Mouse (Mus musculus) stomach, postnatal 0 days (tissue): ENCODE measurements around the gene Col8a1. TPM values are rescaled to one million over a fixed set of nuclear protein-coding genes. Genes with fewer than 3 reads are reported as not detected.

Experiments used
- ATAC-seq: fragments of 200-750 bp; cut with Nextera tagmentation; 2 replicates; pipeline ENCODE4 v1.8.0; 2017; ENCODE audit not compliant: low FRiP score, low TSS enrichment
- DNase-seq: peaks from one replicate; pipeline ENCODE4 v3.0.0-alpha.2; 2016; ENCODE audit warnings: low spot score
- H3K27ac ChIP-seq: fragments of 300-500 bp; sonication (generic); replicated peaks from 2 replicates; pipeline ENCODE4 v1.5.1; 2014; ENCODE audit warnings: mild to moderate bottlenecking, control low read depth
- H3K27me3 ChIP-seq: fragments of 300-500 bp; sonication (generic); 2 replicates; pipeline ENCODE4 v1.6.1; 2014; ENCODE audit warnings: low read length; ENCODE audit not compliant: control insufficient read depth, insufficient read depth
- H3K36me3 ChIP-seq: fragments of 300-500 bp; sonication (generic); 2 replicates; pipeline ENCODE4 v1.6.1; 2014; ENCODE audit warnings: low read length, mixed read lengths; ENCODE audit not compliant: control insufficient read depth, insufficient read depth
- H3K4me1 ChIP-seq: fragments of 300-500 bp; sonication (generic); replicated peaks from 2 replicates; pipeline ENCODE4 v1.6.1; 2014; ENCODE audit warnings: antibody characterized with exemption; ENCODE audit not compliant: control insufficient read depth, insufficient read depth
- H3K4me2 ChIP-seq: fragments of 300-500 bp; sonication (generic); replicated peaks from 2 replicates; pipeline ENCODE4 v1.6.1; 2014; ENCODE audit warnings: low read depth, mild to moderate bottlenecking, control low read depth, moderate library complexity
- H3K4me3 ChIP-seq: fragments of 300-500 bp; sonication (generic); 2 replicates; pipeline ENCODE4 v1.5.1; 2014; ENCODE audit warnings: low read depth, low read length, control low read depth
- H3K9ac ChIP-seq: fragments of 300-500 bp; sonication (generic); 2 replicates; pipeline ENCODE4 v1.6.1; 2014; ENCODE audit warnings: mild to moderate bottlenecking, low read length, control low read depth, mixed read lengths
- H3K9me3 ChIP-seq: fragments of 300-500 bp; sonication (generic); 2 replicates; pipeline ENCODE4 v1.6.1; 2016; ENCODE audit warnings: low read length; ENCODE audit not compliant: control insufficient read depth
- CTCF ChIP-seq: IDR thresholded peaks from 2 replicates; pipeline ENCODE4 v1.5.1; 2016; ENCODE audit warnings: antibody characterized with exemption, low read depth, mild to moderate bottlenecking, moderate library complexity
- EP300 ChIP-seq: optimal IDR thresholded peaks from 2 replicates; pipeline ENCODE3; 2016; ENCODE audit warnings: antibody characterized with exemption
- WGBS: fragments of 180-500 bp; shearing (Covaris S2); extraction: QIAGEN DNeasy Blood & Tissue Kit; methylation state at CpG from one replicate; pipeline ENCODE4 v1.1.7; 2014; 5-methylcytosine and 5-hydroxymethylcytosine counted together
- polyA plus RNA-seq: library from polyadenylated mRNA; unstranded; fragments of >200 nt; fragmentation: Nextera tagmentation; extraction: Ambion mirVana; gene quantifications from 2 replicates; pipeline ENCODE4 v1.2.1, GENCODE M21; 2015

The Col8a1 gene
- polyA plus RNA-seq, 1 experiment from 2014 or later, result 36.8 TPM

DNA sequence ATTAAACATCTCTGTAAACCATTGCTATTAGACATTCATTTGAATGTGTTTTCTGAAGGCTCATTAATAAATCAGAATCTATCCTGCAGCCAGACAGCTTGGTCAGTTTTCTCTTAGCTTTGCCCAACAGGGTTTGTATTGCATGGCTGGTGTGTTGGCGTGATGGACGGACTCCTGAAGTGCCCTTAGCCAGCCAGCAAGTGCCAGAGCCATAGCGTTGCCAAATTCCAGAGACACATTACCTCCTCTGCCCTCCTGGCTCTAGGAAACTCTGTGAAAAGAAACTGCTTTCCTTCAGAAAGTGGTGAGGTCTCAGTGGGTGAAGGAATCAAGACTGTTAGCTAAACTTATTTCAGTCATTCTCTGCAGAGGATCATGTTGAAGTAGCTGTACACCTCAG is 14.4 kb downstream of the Col8a1 start:
- WGBS, result 76% methylated on average over 3 of the region's 3 CpGs
- Histone ChIP-seq H3K9ac (no peak overlapping the region), H3K4me3 (no peak overlapping the region), H3K27ac (no peak overlapping the region), H3K4me1 (no peaks in the 10 kb centered on the region), H3K27me3 (no peaks in the 10 kb centered on the region), H3K4me2 (no peak overlapping the region), H3K9me3 (no peaks in the 10 kb centered on the region), H3K36me3 (no peaks in the 10 kb centered on the region)
- TF ChIP-seq CTCF, result no peak
- no peak for TF ChIP-seq EP300
- ATAC-seq (no peak), DNase-seq (no peak)

DNA sequence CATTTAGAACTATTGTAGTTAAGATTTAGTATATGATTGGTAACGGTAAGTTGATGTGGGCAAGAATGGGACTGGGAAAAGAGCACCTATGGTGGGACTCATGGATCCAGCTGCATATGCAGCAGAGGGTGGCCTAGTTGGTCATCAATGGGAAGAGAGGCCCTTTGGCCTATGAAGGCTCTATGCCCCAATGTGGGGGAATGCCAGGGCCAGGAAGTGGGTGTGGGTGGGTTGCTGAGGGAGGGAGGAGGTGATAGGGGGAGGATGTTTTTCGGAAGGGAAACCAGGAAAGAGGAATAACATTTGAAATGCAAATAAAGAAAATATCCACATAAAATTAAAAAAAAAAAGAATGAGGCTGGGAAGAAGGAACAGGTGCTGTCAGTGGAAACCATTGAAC is 19.6 kb downstream of the Col8a1 start:
- H3K27me3 ChIP-seq, result no peaks in the 10 kb centered on the region
- H3K9ac ChIP-seq, result no peak overlapping the region
- DNase-seq, result no peak
- ATAC-seq, result no peak
- 88% methylated on average over 2 of the region's 2 CpGs for WGBS
- H3K9me3 ChIP-seq, result no peaks in the 10 kb centered on the region
- H3K4me3 ChIP-seq, result no peak overlapping the region
- no peaks in the 10 kb centered on the region for H3K36me3 ChIP-seq
- H3K4me2 ChIP-seq, result no peak overlapping the region
- H3K27ac ChIP-seq, result no peak overlapping the region
- H3K4me1 ChIP-seq, result no peaks in the 10 kb centered on the region
- TF ChIP-seq CTCF (no peak), EP300 (no peak)

DNA sequence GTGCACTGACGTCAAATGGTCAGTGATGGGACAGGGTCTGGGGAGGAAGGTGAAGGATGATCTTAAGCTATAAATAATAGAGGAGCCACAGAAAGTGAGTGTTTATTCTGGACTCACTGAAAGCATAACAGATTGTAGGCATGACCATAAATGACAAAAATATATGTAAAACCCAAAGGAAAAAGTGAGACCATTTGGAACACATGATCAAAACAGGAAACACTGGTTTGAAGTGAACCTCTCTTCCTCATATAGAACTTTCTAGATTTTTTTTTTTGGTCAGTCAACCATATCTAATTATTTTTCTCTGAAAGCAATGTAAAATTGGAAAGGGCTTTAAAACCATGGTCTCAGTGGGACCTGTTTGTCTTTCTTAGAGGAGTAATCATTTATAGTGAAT is 21.0 kb downstream of the Col8a1 start:
- no peak overlapping the region for H3K9ac ChIP-seq
- WGBS, result 56% methylated on average over 1 of the region's 1 CpGs
- no peak overlapping the region for H3K27ac ChIP-seq
- no peaks in the 10 kb centered on the region for H3K4me1 ChIP-seq
- H3K9me3 ChIP-seq, result no peaks in the 10 kb centered on the region
- H3K27me3 ChIP-seq, result no peaks in the 10 kb centered on the region
- H3K36me3 ChIP-seq, result no peaks in the 10 kb centered on the region
- H3K4me2 ChIP-seq, result no peak overlapping the region
- DNase-seq (no peak), ATAC-seq (no peak)
- TF ChIP-seq EP300 (no peak), CTCF (no peak)
- H3K4me3 ChIP-seq, result no peak overlapping the region

DNA sequence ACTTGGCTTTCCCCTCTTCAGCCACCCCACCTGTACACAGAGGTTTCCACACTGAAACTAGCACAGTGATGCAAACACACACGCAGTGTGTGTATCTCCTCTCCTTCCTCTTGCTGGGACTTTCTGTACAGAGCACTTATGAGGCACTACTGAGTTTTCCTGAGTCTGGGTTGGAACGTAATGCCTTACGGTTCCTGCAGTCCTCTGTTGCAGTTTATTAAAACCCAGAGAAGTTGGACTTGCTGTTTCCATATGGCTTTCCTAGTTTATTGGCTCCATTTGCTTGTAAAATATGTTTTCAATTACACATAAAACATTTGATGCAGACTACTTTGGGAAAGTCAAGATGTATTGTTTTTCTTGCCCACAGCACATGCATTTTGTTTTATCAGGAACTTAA is 21.4 kb downstream of the Col8a1 start:
- no peak for ATAC-seq
- Histone ChIP-seq H3K4me3 (no peak overlapping the region), H3K9ac (no peak overlapping the region), H3K36me3 (no peaks in the 10 kb centered on the region), H3K4me2 (no peak overlapping the region), H3K9me3 (no peaks in the 10 kb centered on the region), H3K27ac (no peak overlapping the region), H3K27me3 (no peaks in the 10 kb centered on the region), H3K4me1 (no peaks in the 10 kb centered on the region)
- TF ChIP-seq CTCF (no peak), EP300 (no peak)
- WGBS, result 78% methylated on average over 3 of the region's 3 CpGs
- no peak for DNase-seq

DNA sequence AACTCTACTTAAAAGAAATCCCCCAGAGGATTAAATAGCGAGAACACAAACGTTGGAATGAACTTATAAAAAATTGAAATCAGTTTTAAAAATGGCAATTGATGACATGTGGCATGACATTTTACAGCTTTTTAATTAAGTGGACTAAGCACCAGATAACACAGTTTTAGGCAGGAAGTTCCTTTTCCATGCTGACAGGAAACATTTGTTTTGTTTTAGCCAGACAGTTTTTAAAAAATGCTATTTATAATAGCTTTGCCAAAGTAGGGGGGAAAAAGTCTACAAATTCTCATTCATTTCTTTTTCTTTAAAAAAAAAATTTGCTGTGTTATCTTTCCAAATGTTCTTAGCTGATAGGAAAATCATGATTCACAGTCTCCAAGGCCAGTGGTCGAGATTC is 29.6 kb downstream of the Col8a1 start:
- Histone ChIP-seq H3K27ac (no peak overlapping the region), H3K27me3 (no peaks in the 10 kb centered on the region), H3K9ac (no peak overlapping the region), H3K4me3 (no peak overlapping the region), H3K4me2 (no peak overlapping the region), H3K36me3 (no peaks in the 10 kb centered on the region), H3K9me3 (no peaks in the 10 kb centered on the region), H3K4me1 (0 out of 2 replicates have a peak, but pooled peaks cover 3% of the 10 kb centered on the region)
- WGBS, result 40% methylated on average over 3 of the region's 3 CpGs
- no peak for TF ChIP-seq EP300
- TF ChIP-seq CTCF, result no peak
- no peak for ATAC-seq
- DNase-seq, result no peak

DNA sequence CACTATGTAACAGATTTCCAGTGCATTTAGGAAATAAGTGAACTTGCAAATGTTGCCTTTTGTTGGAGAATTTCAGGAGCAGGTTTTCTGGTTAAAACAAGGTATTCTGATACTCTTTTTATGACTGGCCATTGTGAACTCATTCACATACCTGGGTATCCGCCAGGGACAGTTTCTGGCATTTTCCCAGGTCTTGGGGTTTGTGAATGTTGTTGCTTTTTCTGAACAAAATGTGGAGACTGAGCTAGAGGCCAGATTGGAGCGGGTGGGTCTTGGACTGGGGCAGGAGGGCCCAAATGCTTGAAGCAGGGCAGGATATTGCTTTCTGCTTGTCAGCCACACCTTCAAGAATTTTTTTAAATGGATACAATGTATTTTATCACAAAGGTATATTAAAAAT is 35.6 kb downstream of the Col8a1 start:
- H3K4me2 ChIP-seq, result no peak overlapping the region
- TF ChIP-seq CTCF, result no peak
- H3K27me3 ChIP-seq, result no peaks in the 10 kb centered on the region
- no peaks in the 10 kb centered on the region for H3K4me1 ChIP-seq
- 77% methylated on average over 2 of the region's 2 CpGs for WGBS
- DNase-seq, result no peak
- ATAC-seq, result no peak
- no peak overlapping the region for H3K4me3 ChIP-seq
- no peak overlapping the region for H3K27ac ChIP-seq
- no peaks in the 10 kb centered on the region for H3K36me3 ChIP-seq
- H3K9me3 ChIP-seq, result no peaks in the 10 kb centered on the region
- H3K9ac ChIP-seq, result no peak overlapping the region
